Mouse (Mus musculus) myocyte (in vitro differentiated cells): ENCODE results near the gene Rprm. TPM values are rescaled to one million over a fixed set of nuclear protein-coding genes. Genes with fewer than 3 reads are reported as not detected.

Experiments used
- H3K27me3 ChIP-seq: one replicate; pipeline ENCODE4 v1.6.1; 2011; ENCODE audit not compliant: control insufficient read depth, insufficient read depth, insufficient read length
- H3K36me3 ChIP-seq: one replicate; pipeline ENCODE4 v1.6.1; 2011; ENCODE audit not compliant: control insufficient read depth, insufficient read depth
- H3K4me2 ChIP-seq: one replicate; pipeline ENCODE4 v1.6.1; 2011; ENCODE audit warnings: low read depth, control low read depth
- H3K4me3 ChIP-seq: one replicate; pipeline ENCODE4 v1.5.1; 2011; ENCODE audit warnings: mild to moderate bottlenecking, control low read depth, moderate library complexity
- H3K79me2 ChIP-seq: one replicate; pipeline ENCODE4 v1.6.1; 2011; ENCODE audit not compliant: control insufficient read depth, insufficient read depth
- H3ac ChIP-seq: one replicate; pipeline ENCODE4 v1.6.1; 2011; ENCODE audit not compliant: control insufficient read depth, insufficient read length
- CEBPB ChIP-seq: IDR thresholded peaks from 2 replicates; pipeline ENCODE4 v1.6.1; 2011; ENCODE audit warnings: mild to moderate bottlenecking, moderate library complexity; ENCODE audit not compliant: poor library complexity, insufficient read depth, severe bottlenecking
- E2F4 ChIP-seq: IDR thresholded peaks from one replicate; pipeline ENCODE4 v1.6.1; 2011; ENCODE audit warnings: mild to moderate bottlenecking, control low read depth, moderate library complexity; ENCODE audit not compliant: insufficient read depth
- MAX ChIP-seq: IDR thresholded peaks from one replicate; pipeline ENCODE4 v1.6.1; 2011; ENCODE audit warnings: low read depth, mild to moderate bottlenecking, control low read depth
- MYOD1 ChIP-seq, 3 experiments: IDR thresholded peaks; one replicate each; pipeline ENCODE4 v1.6.1; 2011; ENCODE audit warnings: control low read depth in 2 of 3, low read depth in 2 of 3, mild to moderate bottlenecking in 2 of 3, moderate library complexity in 1 of 3; ENCODE audit not compliant: insufficient read length in 2 of 3, control insufficient read depth in 1 of 3
- MYOG ChIP-seq, 3 experiments: IDR thresholded peaks; one replicate each; pipeline ENCODE4 v1.6.1; 2011; ENCODE audit warnings: control low read depth in 2 of 3, low read depth in 2 of 3, mild to moderate bottlenecking in 2 of 3; ENCODE audit not compliant: insufficient read length in 2 of 3, control insufficient read depth in 1 of 3, insufficient read depth in 1 of 3
- POLR2A ChIP-seq: IDR thresholded peaks from one replicate; pipeline ENCODE4 v1.6.1; 2011; ENCODE audit warnings: low read depth, mild to moderate bottlenecking, control low read depth, moderate library complexity; ENCODE audit not compliant: insufficient read length
- POLR2AphosphoS2 ChIP-seq: IDR thresholded peaks from one replicate; pipeline ENCODE4 v1.6.1; 2011; ENCODE audit warnings: low read depth, control low read depth; ENCODE audit not compliant: insufficient read length
- REST ChIP-seq: IDR thresholded peaks from one replicate; pipeline ENCODE4 v1.6.1; 2011; ENCODE audit warnings: mild to moderate bottlenecking, control low read depth, moderate library complexity; ENCODE audit not compliant: insufficient read depth, insufficient read length
- SRF ChIP-seq: IDR thresholded peaks from one replicate; pipeline ENCODE4 v1.6.1; 2011; ENCODE audit warnings: low read depth; ENCODE audit not compliant: control insufficient read depth, insufficient read length
- TCF12 ChIP-seq: IDR thresholded peaks from one replicate; pipeline ENCODE4 v1.6.1; 2011; ENCODE audit warnings: mild to moderate bottlenecking, control low read depth; ENCODE audit not compliant: poor library complexity, insufficient read depth, severe bottlenecking
- TCF3 ChIP-seq: IDR thresholded peaks from one replicate; pipeline ENCODE4 v1.6.1; 2011; ENCODE audit warnings: low read depth, control low read depth; ENCODE audit not compliant: insufficient read length
- USF1 ChIP-seq: IDR thresholded peaks from one replicate; pipeline ENCODE4 v1.6.1; 2011; ENCODE audit warnings: low read depth, mild to moderate bottlenecking, control low read depth, moderate library complexity
- polyA plus RNA-seq: library from polyadenylated mRNA; unstranded; fragments of >200 nt; fragmentation: generic; extraction: Trizol; gene quantifications from one replicate; pipeline ENCODE4 v1.2.1, GENCODE M21; 2012; ENCODE audit warnings: missing spikeins

Rprm gene
- polyA plus RNA-seq, 1 experiment, result 0.16 TPM

- TF ChIP-seq MYOG (IDR thresholded peaks at IDR 0.05; ENCODE audit: control insufficient read depth in 1 of 3, insufficient read depth in 1 of 3, insufficient read length in 2 of 3, low read depth in 2 of 3) (no peak), POLR2A (no peak), MAX (no peak), MYOD1 (IDR thresholded peaks at IDR 0.05; ENCODE audit: control insufficient read depth in 1 of 3, insufficient read length in 2 of 3, low read depth in 2 of 3) (no peak), CEBPB (no peak), SRF (no peak), TCF12 (no peak), E2F4 (no peak), TCF3 (no peak), USF1 (no peak), POLR2AphosphoS2 (no peak), REST (no peak)
- Histone ChIP-seq H3K4me2 (no peak overlapping the region), H3K27me3 (no peaks in the 10 kb centered on the region), H3K36me3 (no peaks in the 10 kb centered on the region), H3ac (no peak overlapping the region), H3K4me3 (no peak overlapping the region), H3K79me2 (no peaks in the 10 kb centered on the region)
Measured at GRCm38 (mm10) chr2:54106232-54106726, 20.9 kb upstream of the Rprm start.

DNA sequence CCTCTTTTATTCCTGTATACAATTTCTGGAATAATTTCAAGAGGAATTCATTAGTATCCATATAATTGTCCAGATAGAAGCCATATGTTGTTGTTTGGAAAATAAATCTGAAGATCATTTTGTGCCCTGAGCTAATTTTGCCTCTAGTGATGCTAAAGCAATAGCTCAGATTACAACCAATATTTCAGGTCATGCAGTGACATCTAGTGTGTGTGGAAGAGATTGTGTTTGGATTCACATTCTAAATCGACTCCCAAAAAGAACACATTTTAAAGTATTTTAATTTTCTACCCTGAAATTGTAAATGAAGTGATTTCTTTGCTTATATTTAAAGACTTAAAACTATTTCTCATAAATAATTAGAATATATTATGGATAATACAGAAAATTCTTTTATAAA is 14.6 kb upstream of the Rprm start:
- Histone ChIP-seq H3K27me3 (no peaks in the 10 kb centered on the region), H3ac (no peak overlapping the region), H3K79me2 (no peaks in the 10 kb centered on the region), H3K4me2 (no peak overlapping the region), H3K4me3 (no peak overlapping the region), H3K36me3 (no peaks in the 10 kb centered on the region)
- TF ChIP-seq SRF (no peak), MYOG (IDR thresholded peaks at IDR 0.05; ENCODE audit: control insufficient read depth in 1 of 3, insufficient read depth in 1 of 3, insufficient read length in 2 of 3, low read depth in 2 of 3) (no peak), E2F4 (no peak), REST (no peak), POLR2A (no peak), MAX (no peak), USF1 (no peak), TCF12 (no peak), MYOD1 (IDR thresholded peaks at IDR 0.05; ENCODE audit: control insufficient read depth in 1 of 3, insufficient read length in 2 of 3, low read depth in 2 of 3) (no peak), POLR2AphosphoS2 (no peak), TCF3 (no peak), CEBPB (no peak)

GRCm38 (mm10) chr2:54092616-54093015 is 7.3 kb upstream of the Rprm start:
- Histone ChIP-seq H3ac (no peak overlapping the region), H3K4me2 (no peak overlapping the region), H3K36me3 (no peaks in the 10 kb centered on the region), H3K79me2 (no peaks in the 10 kb centered on the region), H3K27me3 (no peaks in the 10 kb centered on the region), H3K4me3 (no peak overlapping the region)
- TF ChIP-seq TCF3 (no peak), E2F4 (no peak), REST (no peak)

GRCm38 (mm10) chr2:54086254-54086653 is 902 bp upstream of the Rprm start:
- Histone ChIP-seq H3K79me2 (no peaks in the 10 kb centered on the region), H3K36me3 (no peaks in the 10 kb centered on the region), H3K27me3 (no peaks in the 10 kb centered on the region)

DNA sequence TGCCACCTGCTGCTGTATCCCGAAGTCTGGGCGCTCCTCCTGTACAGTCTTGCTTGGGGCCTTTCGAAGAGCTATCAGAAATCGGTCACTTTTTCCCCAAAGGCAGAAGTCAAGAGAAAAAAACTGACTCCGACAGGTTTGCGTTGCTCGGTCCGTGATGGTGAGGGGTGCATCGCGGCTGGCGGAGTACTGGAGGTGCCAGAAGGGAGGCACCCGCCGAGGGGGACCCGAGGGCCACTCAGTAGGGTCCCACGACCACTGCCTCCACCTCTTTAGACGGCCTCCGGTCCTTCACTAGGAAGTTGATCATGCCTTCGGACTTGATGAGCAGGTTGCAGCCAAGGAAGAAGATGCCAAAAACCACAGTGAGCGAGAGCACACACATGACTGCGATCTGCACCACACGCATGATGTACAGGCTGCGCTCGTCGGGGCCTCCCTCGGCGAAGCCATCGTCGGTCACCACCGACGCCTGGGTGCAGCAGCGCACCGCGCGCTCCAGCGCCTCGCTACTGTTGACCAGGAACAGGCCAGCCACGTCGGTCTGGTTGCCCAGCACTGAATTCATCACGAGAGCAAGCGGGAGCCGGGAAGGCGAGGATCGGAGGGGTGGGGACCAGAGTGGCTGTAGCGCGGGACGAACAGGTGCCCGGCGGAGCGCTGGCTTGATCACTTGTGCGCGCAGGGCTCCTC is 469 bp downstream of the Rprm start:
- no peak for TF ChIP-seq SRF
- no peak for TF ChIP-seq E2F4
- TF ChIP-seq POLR2A, result no peak
- no peak for TF ChIP-seq REST
- TF ChIP-seq POLR2AphosphoS2, result no peak
- no peak for TF ChIP-seq CEBPB
- no peak overlapping the region for H3ac ChIP-seq
- no peaks in the 10 kb centered on the region for H3K79me2 ChIP-seq
- no peaks in the 10 kb centered on the region for H3K27me3 ChIP-seq
- no peaks in the 10 kb centered on the region for H3K36me3 ChIP-seq
- no peak overlapping the region for H3K4me3 ChIP-seq
- no peak overlapping the region for H3K4me2 ChIP-seq

More at GRCm38 (mm10) chr2:54086254-54086653, 902 bp upstream of the Rprm start:
- Histone ChIP-seq H3K4me3 (no peak overlapping the region), H3K4me2 (no peak overlapping the region), H3ac (no peak overlapping the region)
- TF ChIP-seq POLR2A, result no peak
- TF ChIP-seq REST, result no peak
- no peak for TF ChIP-seq SRF
- TF ChIP-seq USF1, result no peak
- no peak for TF ChIP-seq TCF12
